Mouse (Mus musculus) liver, embryonic 16.5 days (tissue): ENCODE measurements at regions not wholly inside any gene's neighbourhood (a gene's known extent, or its start where the extent isn't known, plus 50 kb on each side); places are given as distances from the start of the nearest gene placed in this dataset.

Experiments used
- ATAC-seq: fragments of 200-750 bp; cut with Nextera tagmentation; 2 replicates; pipeline ENCODE4 v1.8.0; 2017; ENCODE audit warnings: low read depth, mild to moderate bottlenecking, moderate number of reproducible peaks, moderate library complexity
- H3K27ac ChIP-seq: fragments of 300-500 bp; sonication (generic); 2 replicates; pipeline ENCODE4 v1.5.1; 2014; ENCODE audit warnings: mild to moderate bottlenecking, low read length
- H3K27me3 ChIP-seq: fragments of 300-500 bp; sonication (generic); 2 replicates; pipeline ENCODE4 v1.6.1; 2014; ENCODE audit warnings: low read depth, low read length, mixed read lengths; ENCODE audit not compliant: control insufficient read depth, insufficient read depth
- H3K36me3 ChIP-seq: fragments of 300-500 bp; sonication (generic); 2 replicates; pipeline ENCODE4 v1.6.1; 2014; ENCODE audit warnings: mild to moderate bottlenecking; ENCODE audit not compliant: control insufficient read depth, insufficient read depth
- H3K4me1 ChIP-seq: fragments of 300-500 bp; sonication (generic); 2 replicates; pipeline ENCODE4 v1.6.1; 2014; ENCODE audit warnings: low read depth, low read length, mixed read lengths; ENCODE audit not compliant: control insufficient read depth
- H3K4me2 ChIP-seq: fragments of 300-500 bp; sonication (generic); 2 replicates; pipeline ENCODE4 v1.6.1; 2014; ENCODE audit warnings: low read depth, low read length, mixed read lengths
- H3K4me3 ChIP-seq: fragments of 300-500 bp; sonication (generic); 2 replicates; pipeline ENCODE4 v1.5.1; 2014; ENCODE audit warnings: low read depth, mild to moderate bottlenecking, low read length
- H3K9ac ChIP-seq: fragments of 300-500 bp; sonication (generic); 2 replicates; pipeline ENCODE4 v1.6.1; 2014; ENCODE audit warnings: low read depth, low read length
- H3K9me3 ChIP-seq: fragments of 300-500 bp; sonication (generic); replicated peaks from 2 replicates; pipeline ENCODE4 v1.6.1; 2016; ENCODE audit warnings: low read length; ENCODE audit not compliant: control insufficient read depth
- WGBS: fragments of 180-500 bp; shearing (Covaris S2); extraction: QIAGEN DNeasy Blood & Tissue Kit; methylation state at CpG from one replicate; pipeline ENCODE4 v1.1.7; 2014; ENCODE audit not compliant: insufficient replicate concordance; 5-methylcytosine and 5-hydroxymethylcytosine counted together

DNA sequence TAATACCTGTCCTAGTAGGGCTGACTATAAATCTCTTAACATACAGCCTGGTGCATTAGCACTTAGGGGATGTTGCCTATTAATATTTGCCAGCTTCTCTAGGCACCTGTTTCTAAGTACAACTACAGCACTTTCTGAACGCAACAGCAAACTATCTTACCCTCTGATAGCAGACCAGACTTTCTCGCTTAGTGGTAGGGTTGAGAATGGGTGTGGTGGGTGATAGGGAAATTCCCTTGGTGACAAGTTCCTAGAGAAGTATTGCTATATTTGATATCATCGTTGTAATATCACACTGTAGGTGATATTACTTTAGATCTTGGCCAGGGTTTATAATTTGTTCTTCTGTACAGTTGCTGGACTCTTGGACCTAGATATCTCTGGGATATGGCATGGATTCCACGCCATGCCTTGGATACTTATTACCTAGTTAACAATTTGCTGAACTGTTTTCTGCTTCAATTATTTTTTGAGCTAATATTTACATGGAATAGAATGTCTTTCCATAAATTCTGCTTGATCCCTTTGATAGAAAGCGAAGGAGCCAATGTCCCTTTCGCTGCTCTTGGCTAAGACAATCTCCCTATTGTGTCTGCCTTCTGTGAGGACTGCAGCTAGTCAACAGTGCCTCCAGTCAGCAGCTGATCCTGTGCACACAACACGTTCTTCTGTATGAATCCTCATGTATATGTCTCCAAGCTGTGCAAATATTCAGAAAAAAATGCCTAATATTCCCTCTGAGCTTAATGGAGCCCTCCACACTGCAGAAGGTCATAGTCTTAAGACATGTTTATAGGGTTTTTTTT lies 269.0 kb upstream of the Pik3r1 start:
- Histone ChIP-seq H3K36me3 (no peaks in the 10 kb centered on the region), H3K27me3 (no peaks in the 10 kb centered on the region), H3K4me2 (no peak overlapping the region), H3K4me1 (no peaks in the 10 kb centered on the region), H3K4me3 (no peak overlapping the region), H3K27ac (no peak overlapping the region), H3K9me3 (no peaks in the 10 kb centered on the region), H3K9ac (no peak overlapping the region)
- ATAC-seq: no peak
- 46% methylated on average over 7 of the region's 7 CpGs for WGBS

GRCm38 (mm10) chr13:102060213-102060612 lies 292.2 kb upstream of the Pik3r1 start:
- Histone ChIP-seq H3K4me3 (no peak overlapping the region), H3K9ac (no peak overlapping the region), H3K27me3 (no peaks in the 10 kb centered on the region), H3K9me3 (no peaks in the 10 kb centered on the region), H3K4me2 (no peak overlapping the region), H3K36me3 (no peaks in the 10 kb centered on the region), H3K4me1 (no peaks in the 10 kb centered on the region), H3K27ac (no peak overlapping the region)
- ATAC-seq: no peak
- 65% methylated on average over 3 of the region's 3 CpGs for WGBS

- no peak overlapping the region for H3K9ac ChIP-seq
- ATAC-seq: peak; percentile 45; the same call in 1 of the 2 replicates
- no peaks in the 10 kb centered on the region for H3K9me3 ChIP-seq
These were observed 296.7 kb upstream of the Pik3r1 start for GRCm38 (mm10) chr13:102064590-102065273.

DNA sequence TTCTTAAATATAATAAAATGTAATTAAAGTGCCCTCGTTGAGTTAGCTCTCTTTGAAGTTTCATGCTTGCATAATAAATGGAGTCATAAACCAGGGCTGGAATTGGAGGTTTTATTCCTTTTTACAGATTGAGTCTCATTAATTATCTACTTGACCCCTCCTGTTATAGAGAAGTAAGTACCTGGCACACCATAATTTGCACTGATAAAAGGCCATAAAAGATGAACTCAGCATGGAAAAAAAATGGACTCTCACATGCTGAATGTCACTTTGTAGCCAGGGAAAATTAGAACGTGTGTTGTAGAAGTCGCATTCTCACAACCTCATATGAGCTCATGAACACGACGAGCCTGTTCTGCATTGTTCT lies 297.2 kb upstream of the Pik3r1 start:
- Histone ChIP-seq H3K4me2 (no peak overlapping the region), H3K27me3 (no peaks in the 10 kb centered on the region), H3K36me3 (no peaks in the 10 kb centered on the region), H3K4me3 (no peak overlapping the region), H3K4me1 (no peaks in the 10 kb centered on the region), H3K27ac (no peak overlapping the region), H3K9me3 (no peaks in the 10 kb centered on the region), H3K9ac (no peak overlapping the region)
- ATAC-seq: no peak
- 59% methylated on average over 5 of the region's 5 CpGs for WGBS

More at GRCm38 (mm10) chr13:102064590-102065273, 296.7 kb upstream of the Pik3r1 start:
- 20% methylated on average over 7 of the region's 7 CpGs for WGBS
- no peaks in the 10 kb centered on the region for H3K27me3 ChIP-seq
- H3K4me2 ChIP-seq: no peak overlapping the region
- H3K27ac ChIP-seq: no peak overlapping the region
- no peak overlapping the region for H3K4me3 ChIP-seq
- H3K36me3 ChIP-seq: no peaks in the 10 kb centered on the region
- H3K4me1 ChIP-seq: no peaks in the 10 kb centered on the region

DNA sequence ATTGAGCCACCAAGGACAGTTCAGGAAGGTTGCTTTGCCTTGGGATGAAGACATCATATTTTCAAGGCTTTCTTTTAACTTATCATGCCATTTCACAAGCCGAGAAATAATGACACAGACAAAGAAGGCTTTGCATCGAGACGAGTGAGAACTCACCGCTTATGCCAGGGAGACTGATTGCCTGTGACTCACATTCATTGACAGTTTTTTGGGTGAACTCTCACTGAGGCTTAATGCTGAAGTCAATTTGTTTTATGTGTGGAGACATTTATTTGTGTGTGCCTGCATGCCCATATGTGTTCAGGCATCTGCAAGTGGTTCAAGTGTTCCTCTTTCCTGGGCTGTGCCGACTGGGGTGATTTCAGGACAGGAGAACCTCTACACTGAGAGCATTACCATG lies 297.8 kb upstream of the Pik3r1 start:
- H3K27me3 ChIP-seq: no peaks in the 10 kb centered on the region
- H3K4me2 ChIP-seq: no peak overlapping the region
- H3K27ac ChIP-seq: no peak overlapping the region
- H3K4me1 ChIP-seq: no peaks in the 10 kb centered on the region
- no peaks in the 10 kb centered on the region for H3K36me3 ChIP-seq
- H3K9me3 ChIP-seq: no peaks in the 10 kb centered on the region
- ATAC-seq: no peak
- no peak overlapping the region for H3K4me3 ChIP-seq
- WGBS: 59% methylated on average over 5 of the region's 5 CpGs
- H3K9ac ChIP-seq: no peak overlapping the region

- no peak for ATAC-seq
- 19% methylated on average over 3 of the region's 3 CpGs for WGBS
- H3K4me1 ChIP-seq: no peaks in the 10 kb centered on the region
- H3K9ac ChIP-seq: no peak overlapping the region
- no peaks in the 10 kb centered on the region for H3K36me3 ChIP-seq
- H3K4me3 ChIP-seq: no peak overlapping the region
- H3K4me2 ChIP-seq: no peak overlapping the region
- no peaks in the 10 kb centered on the region for H3K9me3 ChIP-seq
- H3K27ac ChIP-seq: no peak overlapping the region
- no peaks in the 10 kb centered on the region for H3K27me3 ChIP-seq
These were observed 302.7 kb upstream of the Pik3r1 start for GRCm38 (mm10) chr13:102070740-102071139.

GRCm38 (mm10) chr13:102072366-102072765 lies 304.3 kb upstream of the Pik3r1 start:
- Histone ChIP-seq H3K4me3 (no peak overlapping the region), H3K27me3 (no peaks in the 10 kb centered on the region), H3K9ac (no peak overlapping the region), H3K4me2 (no peak overlapping the region), H3K9me3 (no peaks in the 10 kb centered on the region), H3K4me1 (no peaks in the 10 kb centered on the region), H3K36me3 (no peaks in the 10 kb centered on the region), H3K27ac (no peak overlapping the region)
- WGBS: 62% methylated on average over 4 of the region's 4 CpGs
- no peak for ATAC-seq

- Histone ChIP-seq H3K9me3 (no peaks in the 10 kb centered on the region), H3K36me3 (no peaks in the 10 kb centered on the region), H3K4me2 (no peak overlapping the region), H3K4me3 (no peak overlapping the region), H3K4me1 (no peaks in the 10 kb centered on the region), H3K27ac (no peak overlapping the region), H3K9ac (no peak overlapping the region), H3K27me3 (no peaks in the 10 kb centered on the region)
- WGBS: 78% methylated on average over 1 of the region's 1 CpGs
- ATAC-seq: no peak
These were observed 319.7 kb upstream of the Pik3r1 start for GRCm38 (mm10) chr13:102087766-102088165.

- Histone ChIP-seq H3K27ac (no peak overlapping the region), H3K9me3 (no peaks in the 10 kb centered on the region), H3K4me1 (no peaks in the 10 kb centered on the region), H3K36me3 (no peaks in the 10 kb centered on the region), H3K9ac (no peak overlapping the region), H3K27me3 (no peaks in the 10 kb centered on the region), H3K4me2 (no peak overlapping the region), H3K4me3 (no peak overlapping the region)
- WGBS: 11% methylated on average over 5 of the region's 5 CpGs
- no peak for ATAC-seq
These were observed 321.5 kb upstream of the Pik3r1 start for GRCm38 (mm10) chr13:102089551-102089950.
